Mouse (Mus musculus): Measurements from ENCODE around the gene Txnrd3. TPM values are rescaled to one million over a fixed set of nuclear protein-coding genes. Genes with fewer than 3 reads are reported as not detected.

Gene Txnrd3
- polyA plus RNA-seq, 1 experiment from 2014 or later = 10.8 TPM

GRCm38 (mm10) chr6:89658931-89659330 is 15.1 kb downstream of the Txnrd3 start:
- Histone ChIP-seq H3K27ac (no peak overlapping the region), H3K36me3 (peaks cover 2% of the 10 kb centered on the region; the same call in 1 of the 2 replicates), H3K4me3 (replicated peaks) (no peak overlapping the region), H3K4me2 (no peak overlapping the region), H3K9ac (replicated peaks) (no peak overlapping the region), H3K4me1 (replicated peaks) (no peaks in the 10 kb centered on the region), H3K9me3 (no peaks in the 10 kb centered on the region), H3K27me3 (no peaks in the 10 kb centered on the region)
- ATAC-seq (ENCODE audit: insufficient number of reproducible peaks, insufficient read depth, low FRiP score, low TSS enrichment, low read depth) = no peak
- 87% methylated on average over 6 of the region's 6 CpGs for WGBS

GRCm38 (mm10) chr6:89659692-89660423 is 16.1 kb downstream of the Txnrd3 start:
- no peaks in the 10 kb centered on the region for H3K27me3 ChIP-seq
- H3K4me3 ChIP-seq (replicated peaks) = no peak overlapping the region
- no peaks in the 10 kb centered on the region for H3K9me3 ChIP-seq
- H3K9ac ChIP-seq (replicated peaks) = no peak overlapping the region
- no peaks in the 10 kb centered on the region for H3K4me1 ChIP-seq (replicated peaks)
- H3K36me3 ChIP-seq = peaks cover 3% of the 10 kb centered on the region; the same call in 1 of the 2 replicates
- WGBS = 33% methylated on average over 7 of the region's 7 CpGs
- H3K4me2 ChIP-seq = no peak overlapping the region
- ATAC-seq (ENCODE audit: insufficient number of reproducible peaks, insufficient read depth, low FRiP score, low TSS enrichment, low read depth) = no peak
- no peak overlapping the region for H3K27ac ChIP-seq

GRCm38 (mm10) chr6:89660490-89660889 is 16.7 kb downstream of the Txnrd3 start:
- Histone ChIP-seq H3K36me3 (peaks cover 3% of the 10 kb centered on the region; the same call in 1 of the 2 replicates), H3K27ac (no peak overlapping the region), H3K4me3 (replicated peaks) (no peak overlapping the region), H3K9me3 (no peaks in the 10 kb centered on the region), H3K4me1 (replicated peaks) (no peaks in the 10 kb centered on the region), H3K9ac (replicated peaks) (no peak overlapping the region), H3K4me2 (no peak overlapping the region), H3K27me3 (no peaks in the 10 kb centered on the region)
- 59% methylated on average over 1 of the region's 1 CpGs for WGBS
- no peak for ATAC-seq (ENCODE audit: insufficient number of reproducible peaks, insufficient read depth, low FRiP score, low TSS enrichment, low read depth)

- Histone ChIP-seq H3K27me3 (no peaks in the 10 kb centered on the region), H3K9ac (replicated peaks) (no peak overlapping the region), H3K9me3 (no peaks in the 10 kb centered on the region), H3K4me2 (no peak overlapping the region), H3K4me3 (replicated peaks) (no peak overlapping the region), H3K36me3 (peaks cover 3% of the 10 kb centered on the region; the same call in 1 of the 2 replicates), H3K4me1 (replicated peaks) (no peaks in the 10 kb centered on the region), H3K27ac (no peak overlapping the region)
- WGBS = 82% methylated on average over 3 of the region's 3 CpGs
- no peak for ATAC-seq (ENCODE audit: insufficient number of reproducible peaks, insufficient read depth, low FRiP score, low TSS enrichment, low read depth)
Observed at GRCm38 (mm10) chr6:89662521-89662920, 18.7 kb downstream of the Txnrd3 start.

GRCm38 (mm10) chr6:89665155-89665554 is 21.4 kb downstream of the Txnrd3 start:
- 52% methylated on average over 8 of the region's 8 CpGs for WGBS
- peaks cover 3% of the 10 kb centered on the region; the same call in 1 of the 2 replicates for H3K36me3 ChIP-seq
- H3K27me3 ChIP-seq = no peaks in the 10 kb centered on the region
- no peak overlapping the region for H3K4me2 ChIP-seq
- no peak overlapping the region for H3K4me3 ChIP-seq (replicated peaks)
- no peaks in the 10 kb centered on the region for H3K4me1 ChIP-seq (replicated peaks)
- no peak overlapping the region for H3K27ac ChIP-seq
- no peak overlapping the region for H3K9ac ChIP-seq (replicated peaks)
- no peak for ATAC-seq (ENCODE audit: insufficient number of reproducible peaks, insufficient read depth, low FRiP score, low TSS enrichment, low read depth)
- no peaks in the 10 kb centered on the region for H3K9me3 ChIP-seq

- Histone ChIP-seq H3K27ac (no peak overlapping the region), H3K9me3 (no peaks in the 10 kb centered on the region), H3K27me3 (no peaks in the 10 kb centered on the region), H3K4me2 (no peak overlapping the region), H3K4me3 (replicated peaks) (no peak overlapping the region), H3K4me1 (replicated peaks) (no peaks in the 10 kb centered on the region), H3K36me3 (peaks cover 3% of the 10 kb centered on the region; the same call in 1 of the 2 replicates), H3K9ac (replicated peaks) (no peak overlapping the region)
- WGBS = 82% methylated on average over 7 of the region's 7 CpGs
- no peak for ATAC-seq (ENCODE audit: insufficient number of reproducible peaks, insufficient read depth, low FRiP score, low TSS enrichment, low read depth)
Observed at GRCm38 (mm10) chr6:89665667-89666066, 21.9 kb downstream of the Txnrd3 start.

GRCm38 (mm10) chr6:89666976-89667375 is 23.2 kb downstream of the Txnrd3 start:
- Histone ChIP-seq H3K36me3 (peaks cover 3% of the 10 kb centered on the region; the same call in 1 of the 2 replicates), H3K4me1 (replicated peaks) (no peaks in the 10 kb centered on the region), H3K27me3 (no peaks in the 10 kb centered on the region), H3K9ac (replicated peaks) (no peak overlapping the region), H3K4me3 (replicated peaks) (no peak overlapping the region), H3K4me2 (no peak overlapping the region), H3K9me3 (no peaks in the 10 kb centered on the region), H3K27ac (no peak overlapping the region)
- no peak for ATAC-seq (ENCODE audit: insufficient number of reproducible peaks, insufficient read depth, low FRiP score, low TSS enrichment, low read depth)
- 82% methylated on average over 3 of the region's 3 CpGs for WGBS

GRCm38 (mm10) chr6:89669556-89669955 is 25.8 kb downstream of the Txnrd3 start:
- WGBS = 86% methylated on average over 6 of the region's 6 CpGs
- Histone ChIP-seq H3K9me3 (no peaks in the 10 kb centered on the region), H3K27ac (no peak overlapping the region), H3K4me3 (replicated peaks) (no peak overlapping the region), H3K4me1 (replicated peaks) (no peaks in the 10 kb centered on the region), H3K36me3 (0 out of 2 replicates have a peak, but pooled peaks cover under 1% of the 10 kb centered on the region), H3K27me3 (no peaks in the 10 kb centered on the region), H3K9ac (replicated peaks) (no peak overlapping the region), H3K4me2 (no peak overlapping the region)
- ATAC-seq (ENCODE audit: insufficient number of reproducible peaks, insufficient read depth, low FRiP score, low TSS enrichment, low read depth) = no peak

- 76% methylated on average over 6 of the region's 6 CpGs for WGBS
- Histone ChIP-seq H3K27ac (no peak overlapping the region), H3K36me3 (0 out of 2 replicates have a peak, but pooled peaks cover 4% of the 10 kb centered on the region), H3K9me3 (0 out of 2 replicates have a peak, but pooled peaks cover 2% of the 10 kb centered on the region), H3K4me2 (no peak overlapping the region), H3K4me3 (replicated peaks) (no peak overlapping the region), H3K27me3 (no peaks in the 10 kb centered on the region), H3K4me1 (replicated peaks) (no peaks in the 10 kb centered on the region), H3K9ac (replicated peaks) (no peak overlapping the region)
- ATAC-seq (ENCODE audit: insufficient number of reproducible peaks, insufficient read depth, low FRiP score, low TSS enrichment, low read depth) = no peak
Observed at GRCm38 (mm10) chr6:89671431-89671830, 27.6 kb downstream of the Txnrd3 start.

GRCm38 (mm10) chr6:89672641-89673040 is 28.9 kb downstream of the Txnrd3 start:
- H3K4me1 ChIP-seq (replicated peaks) = no peaks in the 10 kb centered on the region
- H3K27me3 ChIP-seq = no peaks in the 10 kb centered on the region
- 83% methylated on average over 7 of the region's 7 CpGs for WGBS
- no peak for ATAC-seq (ENCODE audit: insufficient number of reproducible peaks, insufficient read depth, low FRiP score, low TSS enrichment, low read depth)
- H3K9me3 ChIP-seq = 0 out of 2 replicates have a peak, but pooled peaks cover 3% of the 10 kb centered on the region
- no peak overlapping the region for H3K27ac ChIP-seq
- H3K9ac ChIP-seq (replicated peaks) = no peak overlapping the region
- 0 out of 2 replicates have a peak, but pooled peaks cover 4% of the 10 kb centered on the region for H3K36me3 ChIP-seq
- H3K4me3 ChIP-seq (replicated peaks) = no peak overlapping the region
- no peak overlapping the region for H3K4me2 ChIP-seq

- Histone ChIP-seq H3K9ac (replicated peaks) (no peak overlapping the region), H3K4me3 (replicated peaks) (no peak overlapping the region), H3K4me2 (no peak overlapping the region), H3K27me3 (no peaks in the 10 kb centered on the region), H3K4me1 (replicated peaks) (no peaks in the 10 kb centered on the region), H3K27ac (no peak overlapping the region), H3K36me3 (0 out of 2 replicates have a peak, but pooled peaks cover 4% of the 10 kb centered on the region), H3K9me3 (0 out of 2 replicates have a peak, but pooled peaks cover 3% of the 10 kb centered on the region)
- WGBS = 89% methylated on average over 11 of the region's 11 CpGs
- ATAC-seq (ENCODE audit: insufficient number of reproducible peaks, insufficient read depth, low FRiP score, low TSS enrichment, low read depth) = no peak
Observed at GRCm38 (mm10) chr6:89673135-89673780, 29.5 kb downstream of the Txnrd3 start.

Measured in limb, embryonic 12.5 days (tissue).